Mouse (Mus musculus) thymus, postnatal 14 days (tissue): ENCODE data around the gene Arfgap2.

Source experiments
- DNase-seq: peaks from one replicate; pipeline ENCODE4 v3.0.0; 2021

Gene Arfgap2

DNA sequence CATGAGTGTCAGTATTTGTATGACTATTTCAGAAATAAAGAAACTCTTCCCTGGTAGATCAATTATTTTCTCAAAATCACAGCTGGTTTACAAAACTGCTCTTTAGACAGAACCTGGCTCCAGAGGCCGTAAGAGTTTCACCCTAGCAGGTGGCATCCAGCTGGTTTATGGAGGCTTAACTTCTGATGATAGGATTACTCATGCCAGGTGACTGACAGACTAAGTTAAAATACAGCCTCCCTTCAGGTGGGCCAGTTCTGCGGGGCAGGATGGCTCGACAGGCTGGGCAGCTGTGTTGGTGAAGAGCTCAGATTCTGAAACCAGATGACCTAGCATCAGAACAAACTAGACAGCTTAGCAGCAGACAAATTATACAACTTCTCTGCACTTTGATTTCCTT, 44.8 kb downstream of the Arfgap2 start:
- no peak for DNase-seq

DNA sequence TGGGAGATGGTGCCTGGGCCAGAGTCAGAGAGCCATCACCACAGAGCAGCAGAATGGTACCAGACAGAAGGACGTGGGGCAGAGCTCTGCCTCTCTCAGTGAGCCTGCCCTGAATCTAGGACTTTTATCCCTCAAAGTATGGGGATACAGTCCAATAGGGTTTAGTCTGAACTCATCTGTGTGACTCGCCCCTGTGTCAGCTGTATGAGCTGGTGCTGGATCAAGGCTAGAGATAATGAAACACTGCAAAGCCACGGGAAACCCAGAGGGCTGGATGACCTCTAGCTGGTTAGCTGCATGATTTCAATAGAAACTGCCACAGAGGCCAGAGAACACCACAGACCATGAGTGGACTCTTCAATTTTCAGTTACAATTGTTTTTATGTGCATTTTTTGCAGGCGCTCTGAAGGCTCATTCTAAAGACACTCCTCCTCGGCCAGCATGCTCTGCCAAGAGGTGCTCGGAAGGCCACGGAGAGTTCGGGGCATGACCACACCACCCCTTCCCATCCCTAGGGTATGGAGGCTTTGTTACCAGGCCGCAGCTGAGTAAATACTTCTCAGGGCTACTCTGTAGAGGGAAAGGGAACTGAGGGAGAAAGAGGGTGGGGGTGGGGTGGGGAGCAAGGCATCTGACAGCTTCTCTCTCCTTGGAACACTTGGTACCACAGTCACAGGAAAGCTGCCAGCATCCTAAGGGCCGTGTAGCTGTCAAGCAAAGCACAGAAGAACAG, 48.0 kb downstream of the Arfgap2 start:
- no peak for DNase-seq

DNA sequence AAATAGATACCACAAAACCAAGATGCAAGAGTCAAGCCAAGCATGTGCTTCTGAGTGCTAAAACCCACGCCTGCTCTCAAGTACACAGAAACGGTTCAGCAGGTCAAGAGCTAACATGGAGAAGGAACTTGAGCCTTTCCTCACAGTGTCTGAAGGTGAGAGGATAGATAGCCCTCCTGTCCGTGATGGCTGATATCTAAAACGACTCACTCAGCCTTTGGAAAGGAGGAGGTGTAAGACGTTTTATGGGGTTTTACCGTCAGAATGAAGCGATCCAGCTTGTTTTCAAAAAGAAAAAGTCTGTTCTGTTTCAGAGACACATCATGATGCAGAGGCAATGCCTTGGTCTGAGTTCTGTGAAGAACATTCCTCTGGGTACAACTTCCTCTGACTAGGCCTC, 49.4 kb downstream of the Arfgap2 start:
- no peak for DNase-seq

DNA sequence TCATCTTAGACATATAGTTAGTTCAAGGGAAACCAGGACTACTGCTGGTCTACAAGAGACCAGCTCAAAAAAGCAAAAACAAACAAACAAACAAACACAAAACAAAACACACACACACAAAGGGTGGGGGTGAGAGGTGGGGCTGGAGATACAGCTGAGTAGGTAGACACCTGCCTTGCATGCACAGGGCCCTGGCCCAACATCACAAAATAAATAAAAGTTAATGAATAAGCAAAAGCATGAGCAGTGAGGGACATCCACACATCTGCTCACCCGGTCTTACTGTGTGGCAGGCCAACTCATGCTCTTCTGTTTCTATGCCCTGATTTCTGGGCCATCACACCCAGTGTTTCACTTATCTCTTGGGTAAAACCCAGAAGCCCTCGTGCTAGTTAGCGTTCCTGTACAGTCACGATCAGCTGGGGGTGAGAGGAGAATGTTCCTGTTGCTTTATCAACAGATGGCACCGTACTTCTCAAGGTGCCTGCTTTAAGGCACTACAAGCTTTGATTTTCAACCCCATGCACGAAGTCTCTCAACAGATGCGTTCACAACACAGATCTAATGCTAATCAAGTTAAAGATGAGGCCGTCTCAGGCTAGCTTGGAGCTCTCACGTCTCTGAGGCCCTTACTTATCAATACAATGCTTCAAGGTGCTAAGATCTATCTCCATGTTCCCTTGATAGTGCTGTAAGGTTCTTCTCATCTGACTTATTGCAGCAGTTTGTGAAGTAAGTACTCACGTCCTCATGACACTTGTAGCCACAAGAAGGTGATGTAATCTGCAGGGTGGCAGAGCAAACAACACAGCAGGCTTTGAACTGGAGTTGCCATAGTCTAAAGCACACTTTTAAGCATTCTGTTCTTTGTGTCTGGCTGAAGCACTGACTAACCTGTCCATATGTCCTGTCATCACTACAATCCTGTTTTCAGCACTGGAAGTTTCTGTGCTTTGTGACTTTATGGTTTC, 56.1 kb downstream of the Arfgap2 start:
- DNase-seq = no peak

DNA sequence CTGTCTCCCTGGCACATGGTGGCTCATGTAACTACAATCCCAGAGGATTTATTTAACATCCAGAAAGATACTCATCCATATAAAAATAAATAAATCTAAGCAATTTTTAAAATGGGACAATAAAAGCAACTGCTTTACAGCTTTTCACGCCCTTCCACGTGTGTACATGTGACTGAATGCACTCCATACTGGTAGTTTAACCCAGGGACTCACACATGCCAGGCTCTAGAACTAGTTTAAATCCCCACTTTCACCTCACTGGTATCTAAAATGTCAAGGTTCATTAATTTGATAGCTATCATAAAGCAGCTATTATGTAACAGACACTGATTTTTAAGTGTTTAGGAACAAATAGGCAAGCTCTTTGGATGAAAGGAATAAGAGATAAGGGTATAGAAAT, 57.1 kb downstream of the Arfgap2 start:
- no peak for DNase-seq

DNA sequence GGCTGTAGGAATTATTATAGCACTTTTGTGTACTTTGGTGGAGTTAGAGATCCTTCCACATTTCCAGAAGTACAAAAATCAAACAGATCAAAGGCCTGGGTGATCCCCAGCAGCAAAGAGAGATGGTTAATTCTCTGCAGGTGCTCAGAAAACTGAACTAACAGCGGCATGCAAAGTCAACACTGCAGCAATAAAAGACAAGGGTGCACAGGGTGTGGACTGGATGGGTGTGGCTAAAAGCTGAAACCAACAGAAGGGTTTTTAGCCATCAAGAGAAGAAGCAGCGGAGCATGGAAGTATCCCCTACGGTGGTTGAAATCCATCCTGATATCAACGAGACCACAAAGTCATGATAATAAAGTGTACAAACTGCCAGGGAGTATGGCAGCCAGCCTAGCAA, 57.7 kb downstream of the Arfgap2 start:
- no peak for DNase-seq

DNA sequence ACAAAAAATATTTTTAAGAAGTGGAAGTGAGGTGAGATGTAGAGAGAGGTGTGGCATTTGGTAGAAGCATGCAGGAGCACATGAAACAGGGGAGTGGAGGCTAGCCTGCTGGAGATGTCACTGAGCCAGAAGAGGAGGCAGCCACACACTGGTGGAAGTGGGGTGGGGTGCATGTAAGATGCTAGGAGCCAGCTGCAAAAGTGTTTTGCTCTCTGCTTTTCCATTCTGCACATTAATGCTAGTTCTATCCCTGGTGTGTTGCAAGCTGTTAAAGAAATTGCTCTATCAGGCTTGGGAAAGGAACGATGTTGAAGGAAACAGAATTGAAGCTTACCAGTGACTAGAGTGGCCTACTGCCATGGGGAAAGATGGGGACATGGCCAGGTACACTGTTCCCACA, 59.6 kb downstream of the Arfgap2 start:
- no peak for DNase-seq

DNA sequence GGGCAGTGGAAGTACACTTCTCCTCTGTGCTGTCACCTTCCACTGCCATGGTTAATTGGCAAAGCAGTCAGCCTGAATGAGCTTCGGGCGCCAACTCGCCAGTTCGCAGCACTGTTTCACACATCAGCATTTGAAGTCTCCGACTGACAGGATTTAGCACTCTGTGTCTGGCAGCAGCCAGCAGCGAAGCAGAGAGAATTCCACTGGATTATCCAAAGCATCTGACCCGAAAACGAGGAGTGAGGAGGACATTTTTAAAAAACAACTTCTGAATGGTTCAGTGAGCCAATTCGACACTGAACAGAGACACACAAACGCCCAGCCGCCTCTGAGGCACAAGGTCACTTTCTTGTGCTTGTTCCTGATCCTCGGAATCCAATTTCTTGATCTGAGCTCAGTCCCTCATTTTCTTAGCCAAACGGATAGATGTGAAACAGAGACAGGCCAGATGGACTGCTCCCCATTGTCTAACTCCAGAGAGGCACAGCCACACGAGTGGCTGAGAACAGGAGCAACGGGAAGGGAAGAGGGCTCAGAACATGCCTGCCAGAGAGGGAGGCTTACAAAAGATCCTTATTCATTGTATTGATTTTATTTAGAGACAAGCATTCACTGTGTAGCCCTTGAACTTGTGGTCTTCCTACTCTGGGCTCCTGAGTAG, 60.1 kb downstream of the Arfgap2 start:
- no peak for DNase-seq
